Mouse (Mus musculus) spleen, adult 2 months (tissue): ENCODE results near the gene Trpc7. TPM values are rescaled to one million over a fixed set of nuclear protein-coding genes. Genes with fewer than 3 reads are reported as not detected.

Experiments used
- DNase-seq, 2 experiments: peaks; one replicate each; pipeline versions ENCODE4 v3.0.0 to v3.0.0-alpha.2; 2012 to 2021; ENCODE audit warnings: low spot score in 2 of 2, low read depth in 1 of 2
- H3K27ac ChIP-seq: fragments of 200-500 bp; 2 replicates; pipeline ENCODE4 v1.5.1; 2012; ENCODE audit warnings: low read length, inconsistent platforms; ENCODE audit not compliant: insufficient read depth
- H3K27me3 ChIP-seq: fragments of 200-500 bp; 2 replicates; pipeline ENCODE4 v1.6.1; 2012; ENCODE audit warnings: mild to moderate bottlenecking, moderate library complexity, low read length, inconsistent platforms; ENCODE audit not compliant: control insufficient read depth, insufficient read depth
- H3K36me3 ChIP-seq: fragments of 200-500 bp; 2 replicates; pipeline ENCODE4 v1.6.1; 2012; ENCODE audit warnings: mild to moderate bottlenecking, low read length, inconsistent platforms; ENCODE audit not compliant: control insufficient read depth, insufficient read depth
- H3K4me1 ChIP-seq: fragments of 200-500 bp; 2 replicates; pipeline ENCODE4 v1.6.1; 2011; ENCODE audit warnings: inconsistent platforms; ENCODE audit not compliant: control insufficient read depth, insufficient read depth, insufficient read length
- H3K4me3 ChIP-seq: fragments of 200-500 bp; 2 replicates; pipeline ENCODE4 v1.5.1; 2011; ENCODE audit warnings: mild to moderate bottlenecking, inconsistent platforms; ENCODE audit not compliant: insufficient read depth, insufficient read length; ENCODE audit errors: extremely low read depth
- CTCF ChIP-seq: fragments of 200-500 bp; IDR thresholded peaks from 2 replicates; pipeline ENCODE4 v1.5.1; 2011; ENCODE audit warnings: mild to moderate bottlenecking, inconsistent platforms; ENCODE audit not compliant: insufficient read depth, insufficient read length, insufficient replicate concordance; ENCODE audit errors: extremely low read depth
- POLR2A ChIP-seq: fragments of 200-500 bp; IDR thresholded peaks from 2 replicates; pipeline ENCODE4 v1.6.1; 2011; ENCODE audit warnings: low read depth, low read length, inconsistent platforms
- WGBS: fragments of 180-500 bp; shearing (Covaris S2); methylation state at CpG from one replicate; pipeline ENCODE4 v1.1.7; 2018; 5-methylcytosine and 5-hydroxymethylcytosine counted together
- polyA plus RNA-seq: library from polyadenylated mRNA; depleted of rRNA; stranded (reverse); fragments of >200 nt; gene quantifications from 2 replicates; pipeline ENCODE4 v1.2.3, GENCODE M21; 2012; rRNA removed

Gene Trpc7
- not detected in 2 replicates for polyA plus RNA-seq

DNA sequence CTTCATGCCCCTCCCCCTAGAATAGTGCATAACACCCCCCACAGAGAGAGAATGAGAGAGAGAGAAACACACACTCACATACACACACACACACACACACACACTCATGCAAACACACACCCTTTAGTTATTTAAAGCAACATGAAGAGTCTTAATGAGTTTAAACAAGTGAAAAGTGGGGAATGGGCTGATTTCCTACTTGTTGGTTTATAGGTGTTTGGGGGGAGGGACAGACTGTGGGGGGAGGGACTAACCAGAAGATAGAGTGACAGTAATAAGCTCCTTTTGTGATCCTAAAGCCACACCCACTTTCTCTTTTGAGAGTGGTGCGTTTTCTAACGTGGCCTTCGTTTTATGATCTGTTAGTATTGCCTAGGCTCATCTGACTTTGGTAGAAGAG lies at the start of gene Trpc7:
Gene Trpc7 (minus strand): TSS at position 101 of the 400 bp plus-strand sequence.
- 78% methylated on average over 3 of the region's 3 CpGs for WGBS
- no peak within 1 kb of the TSS for H3K27ac ChIP-seq
- H3K36me3 ChIP-seq = no peaks in the 10 kb centered on the region
- no peak for TF ChIP-seq CTCF
- TF ChIP-seq POLR2A = no peak
- no peaks in the 10 kb centered on the region for H3K27me3 ChIP-seq
- no peak within 1 kb of the TSS for H3K4me3 ChIP-seq
- DNase-seq = no peak
- no peaks in the 10 kb centered on the region for H3K4me1 ChIP-seq

GRCm38 (mm10) chr13:56939261-56939660 lies 43.5 kb upstream of the Trpc7 start:
- DNase-seq = no peak
- H3K4me3 ChIP-seq = no peak overlapping the region
- no peaks in the 10 kb centered on the region for H3K36me3 ChIP-seq
- H3K4me1 ChIP-seq = no peaks in the 10 kb centered on the region
- H3K27me3 ChIP-seq = no peaks in the 10 kb centered on the region
- WGBS = 86% methylated on average over 11 of the region's 11 CpGs
- H3K27ac ChIP-seq = no peak overlapping the region
- TF ChIP-seq POLR2A = no peak
- no peak for TF ChIP-seq CTCF

DNA sequence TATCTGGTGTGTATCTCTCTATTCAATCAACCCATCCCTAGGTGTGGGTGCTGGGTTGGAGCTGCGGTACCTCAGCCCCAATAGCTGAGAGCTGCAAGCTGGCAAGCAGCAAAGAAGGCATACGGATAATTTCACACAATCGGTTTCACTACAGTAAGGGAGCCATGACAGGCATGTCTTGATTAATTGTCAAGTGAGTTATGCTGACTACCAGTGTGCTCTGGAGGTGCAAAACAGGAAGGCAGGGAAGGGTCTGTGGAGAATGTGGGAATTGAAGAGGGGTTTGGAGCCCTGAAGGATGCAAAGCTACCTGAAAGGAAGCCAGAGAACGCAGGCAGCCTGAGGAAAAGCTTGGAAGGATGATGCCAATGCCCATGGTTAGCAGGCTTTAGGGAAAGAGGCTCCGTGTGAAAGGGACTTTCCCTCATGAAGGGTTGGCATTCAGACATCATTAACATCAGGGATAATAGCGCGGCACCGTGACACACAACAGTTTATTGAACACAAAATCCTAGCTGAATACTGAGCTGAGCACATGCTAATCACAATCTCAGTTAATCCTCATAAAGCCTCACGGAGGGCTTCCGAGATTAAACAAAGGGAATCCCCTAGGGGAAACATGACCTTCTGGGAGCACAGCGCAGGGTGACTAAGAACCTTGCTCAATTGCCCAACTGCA lies 38.2 kb upstream of the Trpc7 start:
- Histone ChIP-seq H3K4me3 (no peak overlapping the region), H3K27ac (no peak overlapping the region), H3K27me3 (no peaks in the 10 kb centered on the region), H3K4me1 (no peaks in the 10 kb centered on the region), H3K36me3 (no peaks in the 10 kb centered on the region)
- 80% methylated on average over 11 of the region's 11 CpGs for WGBS
- no peak for TF ChIP-seq POLR2A
- no peak for TF ChIP-seq CTCF
- no peak for DNase-seq

- 97% methylated on average over 2 of the region's 2 CpGs for WGBS
Observed at GRCm38 (mm10) chr13:56930421-56930820, 34.6 kb upstream of the Trpc7 start.

DNA sequence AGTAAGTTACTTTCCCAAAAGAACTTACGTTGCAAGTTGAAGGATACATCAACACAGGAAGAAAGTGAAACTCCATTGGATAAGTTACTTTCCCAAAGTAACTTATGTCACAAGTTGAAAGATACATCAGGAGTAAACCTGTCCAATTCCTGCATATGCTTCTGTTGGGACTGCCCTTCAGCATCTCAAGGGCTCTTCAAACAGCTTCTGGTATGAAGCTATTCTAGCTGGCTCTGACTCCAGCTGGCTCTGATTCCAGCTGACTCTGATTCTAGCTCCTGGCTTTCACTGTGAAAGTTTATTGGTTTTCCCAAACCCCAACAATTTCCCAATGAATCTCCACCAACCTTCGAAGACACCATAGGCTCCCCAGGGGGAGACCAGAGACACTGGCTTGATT lies 27.2 kb upstream of the Trpc7 start:
- no peak overlapping the region for H3K4me3 ChIP-seq
- WGBS = 84% methylated on average over 2 of the region's 2 CpGs
- no peaks in the 10 kb centered on the region for H3K27me3 ChIP-seq
- TF ChIP-seq POLR2A (no peak), CTCF (no peak)
- H3K27ac ChIP-seq = no peak overlapping the region
- H3K4me1 ChIP-seq = no peaks in the 10 kb centered on the region
- no peaks in the 10 kb centered on the region for H3K36me3 ChIP-seq
- DNase-seq = no peak

More at GRCm38 (mm10) chr13:56930421-56930820, 34.6 kb upstream of the Trpc7 start:
- Histone ChIP-seq H3K4me3 (no peak overlapping the region), H3K36me3 (no peaks in the 10 kb centered on the region), H3K27me3 (no peaks in the 10 kb centered on the region), H3K4me1 (no peaks in the 10 kb centered on the region), H3K27ac (no peak overlapping the region)
- TF ChIP-seq POLR2A (no peak), CTCF (no peak)
- DNase-seq = no peak

- no peak overlapping the region for H3K27ac ChIP-seq
- TF ChIP-seq POLR2A = no peak
- TF ChIP-seq CTCF = no peak
- WGBS = 70% methylated on average over 3 of the region's 3 CpGs
- H3K4me3 ChIP-seq = no peak overlapping the region
- no peaks in the 10 kb centered on the region for H3K27me3 ChIP-seq
- DNase-seq = no peak
- no peaks in the 10 kb centered on the region for H3K4me1 ChIP-seq
- no peaks in the 10 kb centered on the region for H3K36me3 ChIP-seq
Observed at GRCm38 (mm10) chr13:56921251-56921650, 25.5 kb upstream of the Trpc7 start.

GRCm38 (mm10) chr13:56914721-56915120 lies 18.9 kb upstream of the Trpc7 start:
- no peak overlapping the region for H3K4me3 ChIP-seq
- 82% methylated on average over 7 of the region's 7 CpGs for WGBS
- H3K36me3 ChIP-seq = no peaks in the 10 kb centered on the region
- no peaks in the 10 kb centered on the region for H3K4me1 ChIP-seq
- no peak for TF ChIP-seq CTCF
- no peak for TF ChIP-seq POLR2A
- no peaks in the 10 kb centered on the region for H3K27me3 ChIP-seq
- DNase-seq = no peak
- H3K27ac ChIP-seq = no peak overlapping the region

DNA sequence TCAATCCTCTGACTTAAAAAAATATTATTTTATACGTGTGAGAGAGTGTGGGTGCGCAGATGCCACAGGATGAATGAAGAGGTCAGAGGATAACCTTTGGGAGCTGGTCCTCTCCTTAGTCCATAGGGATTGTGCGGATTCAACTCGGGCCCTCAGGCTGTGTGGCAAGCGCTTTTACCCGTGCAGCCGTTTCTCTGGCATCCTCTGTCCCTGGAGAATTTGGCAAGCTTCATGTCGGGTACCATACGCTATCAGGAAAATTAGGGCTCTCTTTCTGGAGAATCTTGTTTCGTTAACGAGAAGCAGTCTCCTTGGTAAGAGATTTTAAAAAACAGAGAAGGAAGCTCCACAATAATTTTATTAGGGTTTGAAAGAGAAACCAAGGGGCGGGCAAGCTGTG lies 15.3 kb upstream of the Trpc7 start:
- Histone ChIP-seq H3K4me3 (no peak overlapping the region), H3K27ac (no peak overlapping the region), H3K4me1 (no peaks in the 10 kb centered on the region), H3K27me3 (no peaks in the 10 kb centered on the region), H3K36me3 (no peaks in the 10 kb centered on the region)
- 85% methylated on average over 12 of the region's 12 CpGs for WGBS
- no peak for DNase-seq
- TF ChIP-seq POLR2A (no peak), CTCF (no peak)
